Mouse (Mus musculus) liver, adult 2 months (tissue): Measurements from ENCODE around the gene Map2k1.

Experiments
- CTCF ChIP-seq: fragments of 200-500 bp; IDR thresholded peaks from 2 replicates; pipeline ENCODE4 v1.5.1; 2011; ENCODE audit warnings: low read depth, low read length, control low read depth
- POLR2A ChIP-seq: fragments of 200-500 bp; IDR thresholded peaks from 2 replicates; pipeline ENCODE4 v1.6.1; 2011; ENCODE audit warnings: low read length, control low read depth; ENCODE audit not compliant: insufficient read depth; ENCODE audit errors: extremely low read depth

- TF ChIP-seq CTCF (peak; percentile 24; the same call in 1 of the 2 replicates), POLR2A (no peak)
These were observed 21.5 kb upstream of the Map2k1 start for GRCm38 (mm10) chr9:64274919-64275318.
